Comparison of ENCODE assay signal across 22 mouse cellular contexts in the genomic region with DNA sequence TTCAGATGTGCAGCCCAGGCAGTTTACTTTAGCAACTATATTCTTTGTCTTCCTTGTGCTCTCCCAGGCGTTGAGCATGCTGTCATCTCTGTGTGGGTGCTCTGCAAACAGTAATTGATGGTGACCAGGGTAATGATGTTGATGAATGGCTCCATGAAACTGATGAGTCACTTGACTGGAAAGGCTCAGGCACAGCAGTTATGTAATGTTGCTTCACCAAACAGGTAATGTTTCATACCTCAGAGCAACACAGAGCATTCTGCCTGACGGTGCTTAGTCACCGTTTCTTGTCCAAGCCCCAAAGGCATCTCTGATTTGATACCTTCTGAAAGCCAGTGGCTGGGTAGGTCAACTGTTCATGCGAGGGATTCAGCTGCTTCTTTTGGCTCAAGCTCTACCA. TPM values are rescaled to one million over a fixed set of nuclear protein-coding genes. Genes with fewer than 3 reads are reported as not detected.
A peak's percentile ranks its signal among the peaks of the same experiment; 100 is the strongest.
DNase-seq lines count a peak whose midpoint lies in the region; TF ChIP-seq lines count a peak whose summit lies in the region.
"Had no signal": no experiment of that assay in that cellular context is flagged by ENCODE, and none has a peak within 500 bp of the region (broad histone marks: within the 10 kb centered on the region; RNA-seq: fewer than 3 reads in every experiment).

No protein-coding gene starts in this region.

- DNase-seq in kidney, adult 2 months = peak; percentile 24
- DNase-seq in kidney, postnatal 25 days = no peak
- peak; percentile 27 for DNase-seq in urinary bladder, postnatal 14 days (ENCODE audit: low spot score)
- DNase-seq in urinary bladder, adult 2 months (ENCODE audit: low spot score) = no peak
- DNase-seq in fat pad, adult 2 months (ENCODE audit: extremely low read depth, low read depth, low spot score) = peak; percentile 90
- DNase-seq in right cerebral cortex, postnatal 14 days = no peak
- DNase-seq in thymus, postnatal 36 days = no peak
- DNase-seq: B cell, adult 2 months; cerebellum, adult 11 months; cerebellum, adult 9-11 months; gastrocnemius, adult 2 months; heart, postnatal 36 days; kidney, postnatal 10 days; liver; lung, adult 2 months; lung, postnatal 14 days; thymus, postnatal 14 days had no signal

- no peak overlapping the region for H3K27ac ChIP-seq in kidney, adult 2 months (ENCODE audit: insufficient read depth, low read depth, low read length)
- H3K27ac ChIP-seq: forebrain, embryonic 13.5 days; gastrocnemius, adult 2 months; heart, embryonic 15.5 days; hindbrain, embryonic 13.5 days; layer of hippocampus, adult 2 months; limb, embryonic 10.5 days had no signal

- 43% methylated on average over 4 of the region's 4 CpGs for WGBS in kidney, adult 2 months

- no peaks in the 10 kb centered on the region for H3K27me3 ChIP-seq in kidney, adult 2 months (replicated peaks; ENCODE audit: control insufficient read depth, insufficient read depth, low read length)
- H3K27me3 ChIP-seq: forebrain, embryonic 13.5 days; heart, embryonic 15.5 days; hindbrain, embryonic 13.5 days had no signal

- peaks cover 9% of the 10 kb centered on the region; the same call in 1 of the 2 replicates for H3K4me1 ChIP-seq in kidney, adult 2 months (ENCODE audit: control insufficient read depth, insufficient read depth, low read length)
- H3K4me1 ChIP-seq: forebrain, embryonic 13.5 days; heart, embryonic 15.5 days; hindbrain, embryonic 13.5 days; limb, embryonic 10.5 days had no signal

- no peak overlapping the region for H3K4me3 ChIP-seq in kidney, adult 2 months (ENCODE audit: insufficient read depth, low read depth, low read length)
- H3K4me3 ChIP-seq: forebrain, embryonic 13.5 days; gastrocnemius, adult 2 months; heart, embryonic 15.5 days; hindbrain, embryonic 13.5 days; layer of hippocampus, adult 2 months; limb, embryonic 10.5 days had no signal

- no peaks in the 10 kb centered on the region for H3K36me3 ChIP-seq in kidney, adult 2 months (ENCODE audit: control insufficient read depth, insufficient read depth, low read length)
- H3K36me3 ChIP-seq: heart, embryonic 15.5 days; hindbrain, embryonic 13.5 days; limb, embryonic 10.5 days had no signal

- no peak for TF ChIP-seq POLR2A in kidney, adult 2 months (IDR thresholded peaks at IDR 0.05; ENCODE audit: low read depth, low read length)

- no peak for TF ChIP-seq CTCF in kidney, adult 2 months (conservative IDR thresholded peaks at IDR 0.05; ENCODE audit: insufficient read depth, insufficient read length, low read depth, low read length)

RNA-seq across cellular contexts. Expression of a gene that starts 17.7 kb away (rescaled TPM):
- 344 and 370 TPM in 2 replicates for polyA plus RNA-seq in kidney, adult 2 months (2012; rRNA removed)
- polyA plus RNA-seq in urinary bladder, adult 2 months (2012; rRNA removed) = 265 and 306 TPM in 2 replicates

RNA-seq across cellular contexts. Expression of a gene that starts 43.7 kb away (rescaled TPM):
- 10.4 and 12.7 TPM in 2 replicates for polyA plus RNA-seq in kidney, adult 2 months (2012; rRNA removed)
- polyA plus RNA-seq in urinary bladder, adult 2 months (2012; rRNA removed) = 8.2 and 8.6 TPM in 2 replicates

Comparison
In these comparisons a context has a peak if more than half of its experiments do, and no peak if none do; other contexts are left out.
1. DNase-seq: peak in kidney, adult 2 months (single experiment), urinary bladder, postnatal 14 days (single experiment) and fat pad, adult 2 months (single experiment); none in kidney, postnatal 25 days (0 of 2), urinary bladder, adult 2 months (single experiment), right cerebral cortex, postnatal 14 days (single experiment) and thymus, postnatal 36 days (0 of 2).